Mouse (Mus musculus): ENCODE data around the gene Gm16430.
"Not testable (repeated sequence)": the region's sequence is repeated elsewhere in the genome, so short reads cannot be mapped to it uniquely, and the experiment has no call there.

Gene Gm16430

DNA sequence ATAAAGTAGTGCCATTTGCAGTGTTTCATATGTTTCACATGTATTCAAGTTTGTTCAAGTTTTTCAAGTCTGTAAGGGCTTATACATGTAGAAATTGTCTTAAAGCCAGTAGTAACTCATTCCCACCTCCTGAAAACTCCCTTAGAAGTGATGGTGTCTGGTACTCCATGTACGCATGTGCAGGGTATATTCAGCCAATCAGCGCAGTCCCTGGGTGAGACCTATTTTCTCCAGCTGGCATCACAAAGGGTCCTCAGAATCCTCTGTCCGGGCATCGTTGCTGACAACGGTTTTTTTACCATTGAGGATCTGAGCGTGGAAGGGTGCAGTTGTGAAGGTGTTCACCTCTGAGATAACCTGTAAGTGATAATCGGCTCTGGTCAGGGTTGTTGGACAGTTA lies at the start of gene Gm16430:
Gene Gm16430, plus strand, starts transcription at position 301 of the 400 bp plus-strand sequence.
- not testable (repeated sequence) for DNase-seq (ENCODE audit: low spot score)
